Mouse (Mus musculus) central nervous system, embryonic 11.5 days (tissue): ENCODE measurements around the gene Gm7030. TPM values are rescaled to one million over a fixed set of nuclear protein-coding genes. Genes with fewer than 3 reads are reported as not detected.

Experiments used
- polyA plus RNA-seq: library from polyadenylated mRNA; depleted of rRNA; stranded (reverse); fragments of >200 nt; gene quantifications from 2 replicates; pipeline ENCODE4 v1.2.3, GENCODE M21; 2012; rRNA removed

The Gm7030 gene
- polyA plus RNA-seq: not detected in 2 replicates

GRCm38 (mm10) chr17:36128968-36129817 lies at the start of gene Gm7030:
TSS of gene Gm7030 (minus strand) at chr17:36129425.

GRCm38 (mm10) chr17:36168039-36168652 lies 38.9 kb upstream of the Gm7030 start, which contains the start of gene Gm8909:
TSS of gene Gm8909 (minus strand) at chr17:36168537.

GRCm38 (mm10) chr17:36121352-36122020 lies 7.7 kb downstream of the Gm7030 start, which contains the start of gene Gm19684:
TSS of gene Gm19684 (plus strand) at chr17:36121678.

Other genes with a start within 250 kb of the Gm7030 start
- gene Dhx16, start 249.6 kb downstream of the Gm7030 start, polyA plus RNA-seq: 72.6 and 76.7 TPM in 2 replicates
- gene 2310061I04Rik, start 232.0 kb downstream of the Gm7030 start, polyA plus RNA-seq: 40.5 and 45.6 TPM in 2 replicates
- 136 and 230 TPM in 2 replicates for gene Atat1, start 219.3 kb downstream of the Gm7030 start, polyA plus RNA-seq
- gene Mrps18b, start 213.0 kb downstream of the Gm7030 start, polyA plus RNA-seq: 46.6 and 55.3 TPM in 2 replicates
- gene Ppp1r10, start 213.0 kb downstream of the Gm7030 start, polyA plus RNA-seq: 46.3 and 48.5 TPM in 2 replicates
- 95.0 and 180 TPM in 2 replicates for gene Abcf1, start 159.7 kb downstream of the Gm7030 start, polyA plus RNA-seq
- gene Gnl1, start 149.6 kb downstream of the Gm7030 start, polyA plus RNA-seq: 35.1 and 60.9 TPM in 2 replicates
- gene Prr3, start 149.2 kb downstream of the Gm7030 start, polyA plus RNA-seq: 43.4 and 44.2 TPM in 2 replicates
- 0.96 and 0.99 TPM in 2 replicates for gene H2-T24, start 108.9 kb downstream of the Gm7030 start, polyA plus RNA-seq
- gene H2-T23, start 96.6 kb downstream of the Gm7030 start, polyA plus RNA-seq: 4.6 and 5.0 TPM in 2 replicates
- gene H2-T22, start 86.7 kb downstream of the Gm7030 start, polyA plus RNA-seq: 10.6 and 12.9 TPM in 2 replicates
- gene Gm6034, start 86.5 kb downstream of the Gm7030 start, polyA plus RNA-seq: not detected in 2 replicates
- not detected in 2 replicates for gene Gm11127, start 71.1 kb downstream of the Gm7030 start, polyA plus RNA-seq
- not detected in 2 replicates for gene Gm19684, start 7.7 kb downstream of the Gm7030 start, polyA plus RNA-seq
- gene Gm8909, start 39.1 kb upstream of the Gm7030 start, polyA plus RNA-seq: 0.15 and 0.28 TPM in 2 replicates
- not detected in 2 replicates for gene H2-T3, start 60.9 kb upstream of the Gm7030 start, polyA plus RNA-seq
- 59.6 and 60.2 TPM in 2 replicates for gene Rpp21, start 128.6 kb upstream of the Gm7030 start, polyA plus RNA-seq
- 43.9 and 47.1 TPM in 2 replicates for gene Trim39, start 142.8 kb upstream of the Gm7030 start, polyA plus RNA-seq
- gene H2-M10.2, start 157.1 kb upstream of the Gm7030 start, polyA plus RNA-seq: not detected in 2 replicates
- gene H2-M10.1, start 196.7 kb upstream of the Gm7030 start, polyA plus RNA-seq: not detected in 2 replicates
- not detected in 2 replicates for gene H2-M10.3, start 239.0 kb upstream of the Gm7030 start, polyA plus RNA-seq